Mouse (Mus musculus): ENCODE results near the gene Ace.

DNA sequence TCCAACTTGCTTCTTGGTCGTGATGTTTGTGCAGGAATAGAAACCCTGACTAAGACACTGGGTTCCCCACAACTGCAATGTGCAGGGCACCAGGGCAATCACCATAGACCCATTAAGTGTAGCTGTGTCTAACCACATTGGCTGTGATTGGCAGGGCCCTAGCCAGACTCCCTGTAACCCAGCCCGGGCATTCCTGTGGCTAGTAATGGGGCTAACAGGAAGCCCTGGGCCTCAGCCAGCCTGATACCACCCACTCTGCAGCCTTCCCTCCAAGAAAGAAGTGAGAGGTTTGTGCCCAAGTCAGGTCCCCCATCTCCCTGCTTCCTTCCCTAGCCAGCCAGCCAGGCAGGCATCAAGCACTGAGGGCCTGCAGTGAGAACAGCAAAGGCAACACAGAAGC lies 19.5 kb upstream of the Ace start:
- no peak for TF ChIP-seq CHD2 (IDR thresholded peaks at IDR 0.05; ENCODE audit: low read depth, low read length)
- TF ChIP-seq HCFC1 (IDR thresholded peaks at IDR 0.05; ENCODE audit: borderline replicate concordance, insufficient read depth, low read length) = no peak
- TF ChIP-seq ZC3H11A (IDR thresholded peaks at IDR 0.05; ENCODE audit: borderline replicate concordance, low read depth, low read length) = no peak
- TF ChIP-seq ZNF384 (IDR thresholded peaks at IDR 0.05; ENCODE audit: low read depth, low read length) = no peak
- TF ChIP-seq MAFK (IDR thresholded peaks at IDR 0.05; ENCODE audit: insufficient read depth, low read depth, low read length) = no peak
